Mouse (Mus musculus): ENCODE results near the gene Bpifa1. TPM values are rescaled to one million over a fixed set of nuclear protein-coding genes. Genes with fewer than 3 reads are reported as not detected.

Bpifa1 gene
- polyA plus RNA-seq, 1 experiment from 2014 or later: not detected

Other genes starting within 250 kb of the Bpifa1 start
- gene Bpifb6, start 242.5 kb upstream of the Bpifa1 start, polyA plus RNA-seq (2015; fragmentation: Nextera tagmentation; extraction: Ambion mirVana): 0.12 TPM in 1 of 2 replicates, not detected in the other
- gene Bpifb3, start 224.7 kb upstream of the Bpifa1 start, polyA plus RNA-seq (2015; fragmentation: Nextera tagmentation; extraction: Ambion mirVana): not detected in 2 replicates
- not detected in 2 replicates for gene Bpifb4, start 204.7 kb upstream of the Bpifa1 start, polyA plus RNA-seq (2015; fragmentation: Nextera tagmentation; extraction: Ambion mirVana)
- not detected in 2 replicates for gene Bpifa6, start 167.9 kb upstream of the Bpifa1 start, polyA plus RNA-seq (2015; fragmentation: Nextera tagmentation; extraction: Ambion mirVana)
- not detected in 2 replicates for gene Bpifa2, start 134.6 kb upstream of the Bpifa1 start, polyA plus RNA-seq (2015; fragmentation: Nextera tagmentation; extraction: Ambion mirVana)
- not detected in 2 replicates for gene Bpifa3, start 12.5 kb upstream of the Bpifa1 start, polyA plus RNA-seq (2015; fragmentation: Nextera tagmentation; extraction: Ambion mirVana)
- gene Bpifa5, start 19.7 kb downstream of the Bpifa1 start, polyA plus RNA-seq (2015; fragmentation: Nextera tagmentation; extraction: Ambion mirVana): not detected in 2 replicates
- gene Bpifb1, start 47.9 kb downstream of the Bpifa1 start, polyA plus RNA-seq (2015; fragmentation: Nextera tagmentation; extraction: Ambion mirVana): 0.24 TPM in 1 of 2 replicates, not detected in the other
- 0.27 and 0.32 TPM in 2 replicates for gene Bpifb5, start 80.9 kb downstream of the Bpifa1 start, polyA plus RNA-seq (2015; fragmentation: Nextera tagmentation; extraction: Ambion mirVana)
- not detected in 2 replicates for gene Bpifb9a, start 115.0 kb downstream of the Bpifa1 start, polyA plus RNA-seq (2015; fragmentation: Nextera tagmentation; extraction: Ambion mirVana)
- not detected in 2 replicates for gene Bpifb9b, start 164.3 kb downstream of the Bpifa1 start, polyA plus RNA-seq (2015; fragmentation: Nextera tagmentation; extraction: Ambion mirVana)
- gene Cdk5rap1, start 230.1 kb downstream of the Bpifa1 start, polyA plus RNA-seq (2015; fragmentation: Nextera tagmentation; extraction: Ambion mirVana): 13.7 and 13.8 TPM in 2 replicates